Mouse (Mus musculus): Measurements from ENCODE around the gene Uqcrc2.
A peak's percentile ranks its signal among the peaks of the same experiment; 100 is the strongest.

Gene Uqcrc2

GRCm38 (mm10) chr7:120634711-120635361 lies at the start of gene Uqcrc2:
Gene Uqcrc2 (plus strand): TSS chr7:120635176.
- DNase-seq (ENCODE audit: low spot score) = peak; percentile 85

- no peak for DNase-seq (ENCODE audit: low spot score)
Measured at GRCm38 (mm10) chr7:120597203-120597743, 37.7 kb upstream of the Uqcrc2 start.

GRCm38 (mm10) chr7:120597744-120598243 lies 37.2 kb upstream of the Uqcrc2 start:
- no peak for DNase-seq (ENCODE audit: low spot score)

- DNase-seq (ENCODE audit: low spot score) = no peak
Measured at GRCm38 (mm10) chr7:120598355-120598754, 36.6 kb upstream of the Uqcrc2 start.

- DNase-seq (ENCODE audit: low spot score) = no peak
Measured at GRCm38 (mm10) chr7:120620075-120620771, 14.8 kb upstream of the Uqcrc2 start.

- DNase-seq (ENCODE audit: low spot score) = no peak
Measured at GRCm38 (mm10) chr7:120620841-120621240, 14.1 kb upstream of the Uqcrc2 start.

GRCm38 (mm10) chr7:120632518-120632917 lies 2.5 kb upstream of the Uqcrc2 start:
- peak; percentile 23 for DNase-seq (ENCODE audit: low spot score)

- DNase-seq (ENCODE audit: low spot score) = no peak
Measured at GRCm38 (mm10) chr7:120634301-120634700, 675 bp upstream of the Uqcrc2 start.

GRCm38 (mm10) chr7:120635362-120635781 lies 396 bp downstream of the Uqcrc2 start:
- DNase-seq (ENCODE audit: low spot score) = no peak

- DNase-seq (ENCODE audit: low spot score) = no peak
Measured at GRCm38 (mm10) chr7:120635821-120636220, 845 bp downstream of the Uqcrc2 start.

- DNase-seq (ENCODE audit: low spot score) = no peak
Measured at GRCm38 (mm10) chr7:120643217-120643616, 8.2 kb downstream of the Uqcrc2 start.

GRCm38 (mm10) chr7:120647849-120648248 lies 12.9 kb downstream of the Uqcrc2 start:
- DNase-seq (ENCODE audit: low spot score) = no peak

GRCm38 (mm10) chr7:120662079-120662478 lies 27.1 kb downstream of the Uqcrc2 start:
- no peak for DNase-seq (ENCODE audit: low spot score)

- DNase-seq (ENCODE audit: low spot score) = peak; percentile 47
Measured at GRCm38 (mm10) chr7:120670153-120670875, 35.3 kb downstream of the Uqcrc2 start, which contains the start of gene Pdzd9. Gene Pdzd9 (minus strand): TSS chr7:120670343.

GRCm38 (mm10) chr7:120671271-120671670 lies 36.3 kb downstream of the Uqcrc2 start:
- DNase-seq (ENCODE audit: low spot score) = no peak

GRCm38 (mm10) chr7:120677001-120677643 lies 42.1 kb downstream of the Uqcrc2 start, which contains the start of gene Mosmo:
Gene Mosmo (plus strand): TSS chr7:120677618.
- DNase-seq (ENCODE audit: low spot score) = peak; percentile 61

- DNase-seq (ENCODE audit: low spot score) = peak; percentile 14
Measured at GRCm38 (mm10) chr7:120677764-120678531, 43.0 kb downstream of the Uqcrc2 start.

GRCm38 (mm10) chr7:120679023-120679422 lies 44.0 kb downstream of the Uqcrc2 start:
- DNase-seq (ENCODE audit: low spot score) = no peak

- DNase-seq (ENCODE audit: low spot score) = no peak
Measured at GRCm38 (mm10) chr7:120682002-120682401, 47.0 kb downstream of the Uqcrc2 start.

- no peak for DNase-seq (ENCODE audit: low spot score)
Measured at GRCm38 (mm10) chr7:120684731-120685161, 49.8 kb downstream of the Uqcrc2 start.

- no peak for DNase-seq (ENCODE audit: low spot score)
Measured at GRCm38 (mm10) chr7:120685227-120685626, 50.3 kb downstream of the Uqcrc2 start.
